Mouse (Mus musculus): ENCODE data around the gene Max. TPM values are rescaled to one million over a fixed set of nuclear protein-coding genes. Genes with fewer than 3 reads are reported as not detected.

The Max gene
- polyA plus RNA-seq, 1 experiment from 2014 or later: 18.4 TPM

DNA sequence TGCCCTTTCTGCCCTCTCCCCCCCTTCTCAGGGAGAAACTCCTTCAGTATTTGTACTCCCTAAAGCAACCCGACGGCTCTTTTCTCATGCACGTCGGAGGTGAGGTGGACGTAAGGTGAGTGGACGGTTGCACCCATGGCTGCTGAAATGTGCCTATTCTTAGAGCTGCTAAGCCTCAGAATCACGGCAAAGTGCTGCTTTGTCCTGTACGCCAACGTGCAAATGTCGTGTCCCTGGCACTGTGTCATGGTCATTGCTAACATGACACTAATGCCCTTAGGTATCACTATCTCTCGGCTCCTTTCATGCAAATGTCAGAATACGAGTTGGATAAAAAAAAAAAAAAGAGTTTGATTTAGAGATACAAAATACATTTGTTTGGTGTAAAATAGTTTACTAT lies 74.1 kb downstream of the Max start:
- ATAC-seq: no peak
- Histone ChIP-seq H3K9ac (ENCODE audit: low read depth, low read length) (no peak overlapping the region), H3K27me3 (ENCODE audit: control insufficient read depth, insufficient read depth, low read depth, low read length) (no peaks in the 10 kb centered on the region), H3K4me1 (ENCODE audit: control insufficient read depth, insufficient read depth, low read length) (no peaks in the 10 kb centered on the region), H3K4me3 (ENCODE audit: low read depth, low read length) (no peak overlapping the region), H3K4me2 (ENCODE audit: low read length) (no peak overlapping the region), H3K27ac (ENCODE audit: low read length) (no peak overlapping the region), H3K9me3 (replicated peaks; ENCODE audit: control insufficient read depth, low read length, poor library complexity, severe bottlenecking) (no peaks in the 10 kb centered on the region), H3K36me3 (ENCODE audit: control insufficient read depth, insufficient read depth, low read length) (peaks cover 6% of the 10 kb centered on the region; the same call in 1 of the 2 replicates)
- WGBS: 95% methylated on average over 12 of the region's 12 CpGs

Other genes starting within 250 kb of the Max start
- gene Churc1, start 196.7 kb downstream of the Max start, polyA plus RNA-seq (2015; fragmentation: Nextera tagmentation; extraction: Ambion mirVana): 108 and 118 TPM in 2 replicates
- 41.6 and 42.9 TPM in 2 replicates for gene Fntb, start 196.6 kb downstream of the Max start, polyA plus RNA-seq (2015; fragmentation: Nextera tagmentation; extraction: Ambion mirVana)
- 0.11 TPM in 1 of 2 replicates, not detected in the other for gene Gpx2, start 166.6 kb downstream of the Max start, polyA plus RNA-seq (2015; fragmentation: Nextera tagmentation; extraction: Ambion mirVana)
- 52.1 and 53.8 TPM in 2 replicates for gene Rab15, start 139.3 kb downstream of the Max start, polyA plus RNA-seq (2015; fragmentation: Nextera tagmentation; extraction: Ambion mirVana)